Mouse (Mus musculus) heart, adult 9 months (tissue): ENCODE measurements around the gene Hmg20b.

ENCODE experiments used
- DNase-seq, 2 experiments: peaks; one replicate each; pipeline ENCODE4 v3.0.0; 2022; ENCODE audit warnings: low spot score in 2 of 2

Gene Hmg20b

DNA sequence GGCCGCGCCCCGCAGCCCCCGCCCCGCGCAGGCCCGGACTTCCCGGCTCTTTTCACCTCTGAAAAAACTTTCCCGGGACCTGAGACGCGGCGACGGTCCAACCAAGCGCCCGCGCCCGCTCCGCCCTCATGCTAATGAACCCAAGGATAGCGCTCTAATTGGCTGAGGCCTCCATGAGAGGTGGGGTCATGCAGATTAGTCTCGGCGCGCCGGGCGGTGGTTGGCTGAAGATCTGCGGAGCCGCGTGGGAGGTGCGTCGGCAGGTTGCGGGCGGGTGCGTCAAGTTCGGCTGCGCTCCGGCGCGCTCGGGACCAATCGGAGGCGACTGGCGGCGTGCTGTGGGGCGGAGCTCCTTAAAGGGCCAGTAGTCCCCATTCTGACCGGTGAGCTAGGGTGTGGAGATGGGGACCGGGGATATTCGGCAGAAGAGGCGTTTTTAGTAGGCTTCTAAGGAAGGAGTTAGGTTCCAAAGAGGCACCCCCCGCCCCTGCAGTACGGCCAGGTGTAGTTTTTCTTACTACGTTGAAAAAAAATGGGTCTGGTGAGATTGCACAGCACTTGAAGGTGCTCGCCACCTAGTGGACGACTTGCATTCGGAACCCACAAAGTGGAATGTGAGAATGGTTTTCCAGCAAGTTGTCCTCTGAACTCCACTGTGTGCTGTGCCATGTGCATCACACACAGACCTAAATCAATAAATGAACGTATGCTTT is at the start of gene Hmg20b:
Gene Hmg20b (minus strand): TSS at position 130 of the 713 bp plus-strand sequence.
- DNase-seq = peak; percentile 99 to 100

DNA sequence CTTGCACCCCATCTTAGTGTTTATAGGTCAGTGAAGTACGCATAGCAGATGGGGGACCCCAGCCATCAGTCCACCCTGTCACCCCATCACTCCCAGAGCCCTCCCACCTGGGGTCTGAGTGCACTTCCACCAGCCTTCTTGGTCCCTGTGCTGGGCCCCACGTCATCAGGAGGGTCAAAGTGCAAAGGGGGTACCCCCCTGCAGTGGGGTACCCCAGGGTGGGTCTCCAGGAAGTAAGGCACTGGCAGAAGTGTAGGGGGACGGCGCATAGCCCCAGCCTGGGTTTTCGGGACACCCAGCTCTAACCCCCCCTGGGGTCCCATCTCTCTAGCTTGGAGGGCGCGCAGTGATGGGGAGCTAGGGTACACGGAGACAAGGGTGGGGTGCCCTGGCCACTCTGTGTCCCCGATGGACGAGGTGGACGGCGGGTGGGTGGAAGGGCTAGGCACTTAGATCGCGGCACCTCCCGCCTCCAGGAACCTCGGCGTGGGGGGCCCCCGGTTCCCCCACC is 49.6 kb upstream of the Hmg20b start:
- DNase-seq = no peak

DNA sequence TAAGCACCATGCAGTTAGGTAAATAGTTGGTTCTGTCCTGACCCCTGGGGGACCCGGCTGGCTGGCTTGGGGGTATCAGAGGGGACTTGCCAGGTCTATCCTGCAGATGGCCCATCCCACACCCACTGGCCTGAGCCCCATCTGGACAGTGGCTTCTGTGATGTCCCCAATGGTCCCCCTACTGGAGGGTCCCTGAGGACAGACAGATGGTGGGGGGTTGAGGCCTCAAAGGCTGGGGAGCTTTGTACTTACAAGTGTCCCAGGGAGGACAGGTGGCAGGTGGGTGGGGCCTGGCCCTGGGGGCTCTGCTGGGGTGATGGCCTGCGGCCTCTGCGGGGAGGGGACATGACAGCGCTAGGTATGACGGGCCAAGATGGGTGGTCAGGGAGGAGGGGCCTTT is 49.0 kb upstream of the Hmg20b start:
- DNase-seq = no peak

GRCm38 (mm10) chr10:81396749-81397148 is 46.5 kb upstream of the Hmg20b start:
- no peak for DNase-seq

GRCm38 (mm10) chr10:81395865-81396264 is 45.6 kb upstream of the Hmg20b start:
- DNase-seq = no peak

DNA sequence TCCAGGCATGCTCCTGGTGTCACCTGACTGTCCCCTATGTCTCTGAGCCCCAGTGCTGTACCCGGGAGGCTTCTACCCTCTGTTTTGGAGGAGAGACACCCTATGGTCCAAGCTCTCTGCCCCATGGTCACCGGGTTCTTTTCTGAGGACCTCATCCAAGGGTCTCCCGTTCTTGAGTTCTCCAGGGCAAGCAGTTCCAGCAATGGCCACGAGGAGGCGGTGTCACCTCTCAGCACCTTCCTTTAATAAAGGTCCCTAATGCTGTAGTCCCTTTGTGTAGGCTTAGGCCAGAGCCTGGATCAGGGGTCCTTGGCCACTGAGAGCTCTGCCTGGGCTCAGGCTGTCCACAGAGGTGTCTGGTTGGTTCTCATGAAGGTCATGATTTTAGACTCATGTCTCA is 44.8 kb upstream of the Hmg20b start:
- no peak for DNase-seq

DNA sequence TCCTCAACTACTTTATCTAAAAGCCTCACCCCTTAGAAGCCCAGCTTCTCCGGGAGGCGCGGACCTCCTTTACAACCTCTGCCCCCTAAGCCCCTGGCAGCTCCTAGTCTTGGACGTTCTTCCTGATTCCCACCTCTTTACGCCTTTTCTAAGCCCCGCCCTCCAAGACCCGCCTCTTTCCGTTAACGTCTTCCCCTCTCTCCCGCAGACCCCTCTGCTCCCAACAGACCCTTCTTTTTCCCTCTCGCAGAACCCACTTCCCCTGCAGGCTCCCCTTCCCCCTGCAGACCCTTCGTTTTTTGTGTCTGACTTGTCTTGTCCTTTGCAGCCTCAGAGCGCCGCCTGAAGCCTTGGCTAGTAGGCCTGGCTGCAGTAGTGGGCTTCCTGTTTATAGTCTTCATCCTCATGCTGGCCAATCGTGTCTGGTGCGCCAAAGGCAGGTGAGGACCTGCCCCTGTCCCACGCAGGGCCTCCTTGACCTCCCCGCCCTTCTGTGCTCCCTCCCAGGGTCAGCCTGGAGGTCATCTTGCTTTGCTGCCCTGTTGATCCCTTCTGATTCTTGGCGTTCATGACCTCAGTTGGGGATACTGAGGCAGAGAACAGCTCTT is 43.3 kb upstream of the Hmg20b start:
- no peak for DNase-seq

DNA sequence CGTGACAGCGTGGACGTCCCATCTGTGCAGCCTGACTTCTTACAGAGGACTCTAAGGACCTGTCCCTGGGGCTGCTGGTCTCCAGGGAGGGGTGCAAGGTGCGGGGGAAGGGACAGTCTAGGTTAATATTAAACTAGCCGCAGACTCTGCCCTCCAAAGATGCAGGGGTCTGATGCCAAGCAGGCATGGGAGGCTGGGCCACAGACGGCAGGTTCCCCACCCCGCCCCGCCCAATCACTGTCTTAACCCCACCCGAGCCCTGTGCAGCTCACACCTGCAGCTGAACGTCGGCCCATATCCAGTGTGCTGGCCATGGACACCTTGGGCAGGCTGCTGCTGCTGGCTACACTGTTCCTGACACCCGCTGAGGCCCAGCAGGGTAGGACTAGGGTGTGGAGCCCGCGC is 42.5 kb upstream of the Hmg20b start, which contains the start of gene Smim24:
Gene Smim24 (plus strand): TSS at position 271 of the 405 bp plus-strand sequence.
- no peak for DNase-seq

- no peak for DNase-seq
These were observed 42.0 kb upstream of the Hmg20b start for GRCm38 (mm10) chr10:81392270-81392669.

- DNase-seq = no peak
These were observed 40.3 kb upstream of the Hmg20b start for GRCm38 (mm10) chr10:81390678-81390965.

DNA sequence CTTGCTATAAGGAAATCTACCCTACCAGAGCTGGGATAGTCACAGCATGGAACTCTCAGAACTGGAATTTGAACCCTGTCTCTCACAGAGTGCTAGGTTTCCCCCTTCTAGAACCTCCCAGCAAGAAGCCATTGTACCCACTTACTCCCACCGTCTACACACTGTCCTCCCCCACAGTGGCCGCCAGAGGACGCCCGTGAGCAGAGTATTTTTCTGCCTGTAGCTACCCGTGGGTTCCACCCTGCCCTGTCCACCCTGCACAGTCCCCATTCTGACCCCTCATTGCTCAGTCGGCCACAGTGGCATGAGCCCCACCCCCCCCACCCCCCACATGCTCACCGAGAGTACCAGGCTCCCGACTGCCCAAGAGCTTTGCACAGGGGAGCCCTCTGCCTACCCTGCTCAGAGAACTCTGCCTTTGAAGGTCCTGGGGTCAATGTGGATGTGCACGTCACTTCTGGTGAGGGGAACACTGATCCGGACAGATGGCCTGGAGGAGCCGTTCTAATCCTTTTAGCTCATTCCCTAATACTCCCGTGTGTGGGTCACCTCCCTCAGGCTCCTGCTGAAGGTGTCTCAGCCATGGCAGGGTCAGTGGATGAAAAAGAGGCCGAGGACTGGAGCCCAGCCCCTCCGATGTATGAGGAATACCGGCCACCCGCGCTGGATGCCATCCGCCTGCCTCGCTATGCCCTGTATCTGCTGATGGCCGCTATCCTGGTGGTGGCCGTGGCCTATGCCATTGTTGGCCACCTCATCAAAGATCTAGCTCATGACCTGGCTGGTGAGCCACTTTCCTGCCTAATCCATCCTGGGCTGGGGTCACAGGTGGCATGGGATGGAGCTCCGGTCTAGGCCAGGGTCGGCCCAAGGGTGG is 39.8 kb upstream of the Hmg20b start:
- DNase-seq = peak in 1 of 2 experiments; percentile 59

DNA sequence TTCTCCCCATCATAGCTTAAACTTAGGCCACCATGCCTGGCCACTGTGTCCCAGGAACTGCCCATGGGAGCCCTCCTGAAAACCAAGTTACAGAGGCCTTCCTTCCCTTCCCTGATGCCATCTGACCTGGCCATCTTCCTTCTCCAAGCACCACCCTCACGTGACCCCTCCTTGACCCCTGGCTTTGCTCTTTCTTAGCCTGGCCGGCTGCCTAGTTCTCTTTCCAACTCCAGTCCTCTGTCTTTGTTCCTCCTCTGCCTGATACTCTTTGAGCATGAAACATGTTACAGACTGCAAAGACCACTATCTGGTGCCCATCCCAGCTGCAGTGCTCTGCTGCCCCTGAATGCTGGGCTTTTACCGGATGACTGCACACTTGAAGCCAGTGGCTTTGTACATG is 39.1 kb upstream of the Hmg20b start:
- no peak for DNase-seq

DNA sequence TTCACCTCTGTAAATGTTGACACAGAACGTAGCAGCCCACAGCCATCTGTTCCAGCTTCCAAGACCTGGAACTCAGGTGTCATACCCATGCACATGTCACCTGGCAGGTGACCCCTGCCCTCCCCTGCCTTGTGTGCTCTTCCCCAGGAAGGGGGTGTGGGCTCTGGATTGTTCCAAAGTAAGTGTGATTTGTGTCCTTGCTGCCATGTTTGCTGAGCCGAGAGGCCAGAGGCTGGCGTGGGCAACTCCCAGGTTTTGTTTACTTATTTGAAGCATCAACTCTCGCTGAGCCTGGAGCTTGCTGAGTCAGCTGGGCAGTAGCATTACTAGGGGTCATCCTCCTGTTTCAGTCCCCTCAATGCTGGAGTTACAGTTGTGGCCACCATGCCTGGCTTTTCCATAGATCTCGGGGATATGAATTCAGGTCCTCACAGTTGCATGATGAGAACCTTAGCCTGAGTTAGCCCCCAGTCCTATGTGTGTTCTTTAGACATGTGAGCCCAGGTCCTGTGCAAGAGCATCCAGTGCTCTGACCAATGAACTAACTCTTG is 38.3 kb upstream of the Hmg20b start, which contains the start of gene Gm48552:
Gene Gm48552 (plus strand): TSS at position 501 of the 551 bp plus-strand sequence.
- no peak for DNase-seq

DNA sequence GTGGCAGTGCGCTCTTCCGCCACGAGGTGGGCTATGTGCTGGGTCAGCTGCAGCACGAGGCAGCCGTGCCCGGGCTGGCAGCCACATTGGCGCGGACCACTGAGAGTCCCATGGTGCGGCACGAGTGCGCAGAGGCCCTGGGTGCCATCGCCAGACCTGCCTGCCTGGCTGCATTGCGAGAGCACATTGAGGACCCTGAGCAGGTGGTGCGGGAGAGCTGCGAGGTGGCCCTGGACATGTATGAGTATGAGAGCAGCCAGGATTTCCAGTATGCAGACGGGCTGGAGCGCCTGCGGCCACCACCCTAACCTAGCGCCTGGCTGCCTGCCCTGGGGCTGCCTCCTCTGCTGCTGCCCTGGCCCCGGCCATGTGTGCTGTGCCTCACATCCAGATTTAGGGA is 37.4 kb upstream of the Hmg20b start:
- DNase-seq = no peak

DNA sequence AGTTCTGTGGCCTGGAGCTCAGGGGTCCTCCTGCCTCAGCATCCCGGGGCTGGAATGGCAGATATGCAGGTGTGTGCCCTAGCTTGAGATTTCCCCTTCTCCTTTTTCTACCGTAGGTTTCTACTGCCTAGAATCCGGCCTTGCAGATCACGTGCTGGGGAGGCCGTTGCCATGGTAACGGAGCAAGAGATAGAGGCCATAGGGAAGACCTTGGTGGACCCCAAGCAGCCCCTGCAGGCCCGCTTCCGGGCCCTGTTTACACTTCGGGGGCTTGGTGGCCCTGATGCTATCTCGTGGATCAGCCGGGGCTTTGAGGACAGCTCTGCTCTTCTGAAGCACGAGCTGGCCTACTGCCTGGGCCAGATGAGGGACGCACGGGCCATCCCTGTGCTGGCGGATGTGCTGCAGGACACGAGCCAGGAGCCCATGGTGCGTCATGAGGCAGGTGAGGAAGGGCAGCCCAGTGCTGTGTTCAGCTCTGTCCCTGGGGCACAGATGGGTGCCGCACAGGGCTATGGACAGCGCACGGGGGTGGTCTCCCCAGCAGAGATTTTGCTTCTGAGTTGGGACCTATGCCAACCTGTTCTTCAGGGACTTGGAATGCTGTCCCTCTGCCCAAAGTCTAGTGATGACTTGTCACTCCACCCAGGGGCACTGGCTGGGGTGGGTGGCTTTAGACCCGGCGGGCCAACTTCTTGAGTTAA is 35.5 kb upstream of the Hmg20b start:
- no peak for DNase-seq

GRCm38 (mm10) chr10:81384605-81384982 is 34.3 kb upstream of the Hmg20b start:
- DNase-seq = no peak

DNA sequence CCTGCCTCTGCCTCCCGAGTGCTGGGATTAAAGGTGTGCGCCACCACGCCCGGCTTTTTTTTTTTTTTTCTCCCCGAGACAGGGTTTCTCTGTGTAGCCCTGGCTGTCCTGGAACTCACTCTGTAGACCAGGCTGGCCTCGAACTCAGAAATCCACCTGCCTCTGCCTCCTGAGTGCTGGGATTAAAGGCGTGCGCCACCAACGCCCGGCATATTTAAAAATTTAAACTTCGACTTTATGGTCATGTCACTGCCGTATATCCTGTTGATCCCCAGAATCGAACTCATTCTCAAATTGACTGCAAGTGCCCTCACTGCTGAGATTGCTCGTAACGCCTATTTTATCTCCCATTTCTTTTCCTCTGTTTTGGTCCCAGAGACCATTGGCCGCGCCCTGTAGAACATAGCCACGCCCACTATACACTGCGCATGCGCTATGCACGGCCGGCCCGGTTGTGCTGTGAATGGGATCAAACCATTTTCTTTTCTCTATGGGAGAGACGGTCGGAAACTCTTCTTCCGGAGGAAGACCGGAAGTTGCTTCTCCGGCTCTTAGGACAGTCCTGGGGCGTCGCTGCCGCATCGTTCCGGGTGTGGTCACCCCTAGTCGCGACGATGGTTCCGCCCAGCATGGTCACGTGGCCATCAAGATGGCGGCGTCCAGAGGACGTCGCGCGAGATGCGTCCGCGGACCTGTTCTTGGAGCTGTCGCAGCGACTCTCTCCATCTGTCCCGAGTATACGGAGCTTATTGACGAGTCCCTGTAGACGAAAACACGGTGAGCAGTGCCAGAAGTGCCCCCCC is 33.7 kb upstream of the Hmg20b start, which contains the start of the genes Dohh and Gm48551:
Gene Dohh (plus strand): TSS at position 627 of the 803 bp plus-strand sequence.
Gene Gm48551 (plus strand): TSS at position 665 of the 803 bp plus-strand sequence.
- peak; percentile 99 to 100 for DNase-seq

DNA sequence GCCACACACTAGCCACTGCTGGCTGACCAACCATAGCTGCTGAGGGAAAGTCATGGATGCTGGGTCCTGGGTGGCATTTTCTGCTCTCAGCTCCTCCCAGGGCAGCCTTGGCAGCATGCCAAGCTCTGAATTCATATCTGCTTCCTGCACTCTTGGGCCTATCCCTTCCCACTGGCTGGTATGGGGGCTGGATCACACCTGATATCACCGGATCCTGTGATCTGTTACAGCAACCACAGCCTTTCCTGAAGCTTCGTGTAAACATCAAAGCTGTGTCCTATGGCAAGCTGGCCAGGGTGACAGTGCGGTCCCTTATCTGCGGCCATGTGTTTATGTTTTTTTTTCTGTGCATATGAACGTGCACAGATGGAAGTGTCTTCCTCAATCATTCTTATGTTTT is 31.8 kb upstream of the Hmg20b start:
- no peak for DNase-seq

DNA sequence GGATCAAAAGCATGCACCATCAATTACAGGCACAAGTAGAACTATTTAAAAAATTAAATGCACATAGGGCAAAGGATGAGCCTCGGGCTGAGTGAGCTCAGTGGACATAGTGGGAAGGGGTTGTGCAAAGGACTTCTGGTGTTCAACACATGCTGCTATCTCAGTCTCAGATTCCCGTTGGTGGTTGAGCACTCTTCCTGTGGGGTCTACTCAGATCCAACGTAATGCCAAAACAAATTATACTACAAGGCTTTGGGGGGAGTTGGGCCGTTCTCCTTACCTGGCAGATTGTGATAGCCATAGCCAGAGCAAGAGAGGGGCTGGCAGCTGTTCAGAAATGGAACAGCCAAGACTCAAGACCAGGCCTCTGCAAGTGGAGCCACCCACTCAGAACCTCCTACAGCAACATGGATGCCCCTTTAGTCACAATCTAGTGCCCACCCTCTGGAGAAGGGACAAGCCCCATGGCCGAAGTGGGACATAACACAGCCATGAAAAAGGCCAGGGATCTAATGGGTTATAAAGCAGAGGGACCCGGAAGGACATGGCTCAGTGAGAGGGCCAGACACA is 29.6 kb upstream of the Hmg20b start:
- no peak for DNase-seq

GRCm38 (mm10) chr10:81379183-81379553 is 28.9 kb upstream of the Hmg20b start:
- DNase-seq = no peak
